Mouse (Mus musculus) CH12.LX (cell line): ENCODE results near the gene Syt9.

Source experiments
- BHLHE40 ChIP-seq: IDR thresholded peaks from 2 replicates; pipeline ENCODE4 v1.6.1; 2011; ENCODE audit warnings: mild to moderate bottlenecking, low read depth, low read length, improper control_type of control experiment
- CHD2 ChIP-seq: IDR thresholded peaks from 2 replicates; pipeline ENCODE4 v1.6.1; 2011; ENCODE audit warnings: low read length, improper control_type of control experiment
- CTCF ChIP-seq, 2 experiments: IDR thresholded peaks in 1 of 2; conservative IDR thresholded peaks in 1 of 2; 2 replicates each; pipeline ENCODE4 v1.5.1; 2011 to 2012; ENCODE audit warnings: low read depth in 2 of 2, low read length in 2 of 2, improper control_type of control experiment in 1 of 2, inconsistent platforms in 1 of 2, mild to moderate bottlenecking in 1 of 2, moderate library complexity in 1 of 2
- E2F4 ChIP-seq: IDR thresholded peaks from 2 replicates; pipeline ENCODE4 v1.6.1; 2011; ENCODE audit warnings: low read depth, low read length, improper control_type of control experiment; ENCODE audit not compliant: insufficient replicate concordance
- EP300 ChIP-seq: IDR thresholded peaks from 2 replicates; pipeline ENCODE4 v1.6.1; 2011; ENCODE audit warnings: low read length, improper control_type of control experiment
- ETS1 ChIP-seq: conservative IDR thresholded peaks from 2 replicates; pipeline ENCODE4 v1.6.1; 2012; ENCODE audit warnings: low read depth, mild to moderate bottlenecking, inconsistent platforms, low read length, improper control_type of control experiment, moderate library complexity
- JUN ChIP-seq: IDR thresholded peaks from 2 replicates; pipeline ENCODE4 v1.6.1; 2011; ENCODE audit warnings: low read depth, mild to moderate bottlenecking, low read length, improper control_type of control experiment, moderate library complexity; ENCODE audit not compliant: insufficient read depth
- KAT2A ChIP-seq: IDR thresholded peaks from 2 replicates; pipeline ENCODE4 v1.6.1; 2012; ENCODE audit warnings: low read length, improper control_type of control experiment, inconsistent platforms; ENCODE audit not compliant: insufficient replicate concordance
- MAFK ChIP-seq: IDR thresholded peaks from 2 replicates; pipeline ENCODE4 v1.6.1; 2011; ENCODE audit warnings: low read length, improper control_type of control experiment; ENCODE audit not compliant: insufficient replicate concordance
- POLR2A ChIP-seq: IDR thresholded peaks from 2 replicates; pipeline ENCODE4 v1.6.1; 2011; ENCODE audit warnings: low read depth, mild to moderate bottlenecking, improper control_type of control experiment, low read length
- POLR2AphosphoS2 ChIP-seq: IDR thresholded peaks from 2 replicates; pipeline ENCODE4 v1.6.1; 2011; ENCODE audit warnings: low read depth, low read length, improper control_type of control experiment
- SIN3A ChIP-seq: IDR thresholded peaks from 2 replicates; pipeline ENCODE4 v1.6.1; 2012; ENCODE audit warnings: low read length, improper control_type of control experiment, inconsistent platforms
- ZC3H11A ChIP-seq: IDR thresholded peaks from 2 replicates; pipeline ENCODE4 v1.6.1; 2012; ENCODE audit warnings: low read depth, mild to moderate bottlenecking, inconsistent platforms, low read length, improper control_type of control experiment
- ZMIZ1 ChIP-seq: IDR thresholded peaks from 2 replicates; pipeline ENCODE4 v1.6.1; 2012; ENCODE audit warnings: low read depth, mild to moderate bottlenecking, inconsistent platforms, low read length, improper control_type of control experiment

GRCm38 (mm10) chr7:107417043-107417850 is 46.7 kb downstream of the Syt9 start:
- no peak for TF ChIP-seq MAFK
- no peak for TF ChIP-seq ETS1
- TF ChIP-seq CTCF (conservative IDR thresholded peaks at IDR 0.05 in 1 of 2, IDR thresholded peaks at IDR 0.05 in 1 of 2; ENCODE audit: low read depth in 2 of 2, low read length in 2 of 2) = no peak
- TF ChIP-seq ZC3H11A = no peak
- TF ChIP-seq E2F4 = no peak
- no peak for TF ChIP-seq JUN
- no peak for TF ChIP-seq POLR2A
- TF ChIP-seq BHLHE40 = no peak
- TF ChIP-seq SIN3A = no peak
- no peak for TF ChIP-seq KAT2A
- no peak for TF ChIP-seq CHD2
- no peak for TF ChIP-seq EP300
- TF ChIP-seq ZMIZ1 = no peak
- no peak for TF ChIP-seq POLR2AphosphoS2
